Mouse (Mus musculus) bone marrow macrophage, adult 2 months (primary cell): ENCODE measurements around the gene Prlh.

ENCODE experiments used
- CTCF ChIP-seq: IDR thresholded peaks from 2 replicates; pipeline ENCODE4 v1.5.1; 2012; ENCODE audit warnings: low read depth, mild to moderate bottlenecking, low read length, moderate library complexity
- POLR2A ChIP-seq: IDR thresholded peaks from 2 replicates; pipeline ENCODE4 v1.6.1; 2012; ENCODE audit warnings: mild to moderate bottlenecking, low read depth, low read length, borderline replicate concordance

DNA sequence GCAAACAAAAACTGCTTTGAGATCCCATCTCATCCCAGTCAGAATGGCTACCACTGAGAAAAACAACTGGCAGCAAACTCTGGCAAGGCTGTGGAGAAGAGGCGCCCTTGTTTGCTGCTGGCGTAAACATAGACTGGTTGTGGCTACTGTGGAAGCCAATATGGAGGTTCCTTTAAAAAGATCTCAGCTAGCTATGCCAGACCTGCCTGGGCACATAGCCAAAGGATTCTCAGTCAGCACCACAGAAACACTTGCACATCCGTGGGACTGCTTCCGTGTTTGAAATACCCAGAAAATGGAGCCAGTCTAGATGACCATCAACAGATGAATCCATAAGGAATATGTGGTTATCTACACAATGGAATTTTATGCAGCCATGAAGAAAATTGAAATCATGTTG is 26.9 kb upstream of the Prlh start:
- TF ChIP-seq POLR2A: no peak
- TF ChIP-seq CTCF: no peak
